Mouse (Mus musculus): ENCODE data around the gene Pcca. TPM values are rescaled to one million over a fixed set of nuclear protein-coding genes. Genes with fewer than 3 reads are reported as not detected.
A peak's percentile ranks its signal among the peaks of the same experiment; 100 is the strongest.

Pcca gene
- total RNA-seq, 1 experiment from 2014 or later, result 37.0 TPM

GRCm38 (mm10) chr14:122883410-122883806, 349.3 kb downstream of the Pcca start:
- no peak for ATAC-seq (replicated peaks in 1 of 2; ENCODE audit: insufficient read depth in 1 of 2, low FRiP score in 2 of 2, low TSS enrichment in 1 of 2, low read depth in 1 of 2, poor library complexity in 2 of 2, severe bottlenecking in 2 of 2)

- no peak for ATAC-seq (replicated peaks in 1 of 2; ENCODE audit: insufficient read depth in 1 of 2, low FRiP score in 2 of 2, low TSS enrichment in 1 of 2, low read depth in 1 of 2, poor library complexity in 2 of 2, severe bottlenecking in 2 of 2)
These were observed 349.9 kb downstream of the Pcca start for GRCm38 (mm10) chr14:122883821-122884584.

GRCm38 (mm10) chr14:122885893-122886292, 351.8 kb downstream of the Pcca start:
- ATAC-seq (replicated peaks in 1 of 2; ENCODE audit: insufficient read depth in 1 of 2, low FRiP score in 2 of 2, low TSS enrichment in 1 of 2, low read depth in 1 of 2, poor library complexity in 2 of 2, severe bottlenecking in 2 of 2), result no peak

GRCm38 (mm10) chr14:122887278-122887677, 353.2 kb downstream of the Pcca start:
- ATAC-seq (replicated peaks in 1 of 2; ENCODE audit: insufficient read depth in 1 of 2, low FRiP score in 2 of 2, low TSS enrichment in 1 of 2, low read depth in 1 of 2, poor library complexity in 2 of 2, severe bottlenecking in 2 of 2), result no peak

- ATAC-seq (replicated peaks in 1 of 2; ENCODE audit: insufficient read depth in 1 of 2, low FRiP score in 2 of 2, low TSS enrichment in 1 of 2, low read depth in 1 of 2, poor library complexity in 2 of 2, severe bottlenecking in 2 of 2), result no peak
These were observed 353.8 kb downstream of the Pcca start for GRCm38 (mm10) chr14:122887702-122888479.

- ATAC-seq (replicated peaks in 1 of 2; ENCODE audit: insufficient read depth in 1 of 2, low FRiP score in 2 of 2, low TSS enrichment in 1 of 2, low read depth in 1 of 2, poor library complexity in 2 of 2, severe bottlenecking in 2 of 2), result no peak
These were observed 354.4 kb downstream of the Pcca start for GRCm38 (mm10) chr14:122888480-122888872.

- ATAC-seq (replicated peaks in 1 of 2; ENCODE audit: insufficient read depth in 1 of 2, low FRiP score in 2 of 2, low TSS enrichment in 1 of 2, low read depth in 1 of 2, poor library complexity in 2 of 2, severe bottlenecking in 2 of 2), result no peak
These were observed 357.4 kb downstream of the Pcca start for GRCm38 (mm10) chr14:122891470-122891968.

- ATAC-seq (replicated peaks in 1 of 2; ENCODE audit: insufficient read depth in 1 of 2, low FRiP score in 2 of 2, low TSS enrichment in 1 of 2, low read depth in 1 of 2, poor library complexity in 2 of 2, severe bottlenecking in 2 of 2), result no peak
These were observed 362.0 kb downstream of the Pcca start for GRCm38 (mm10) chr14:122896106-122896505.

- ATAC-seq (replicated peaks in 1 of 2; ENCODE audit: insufficient read depth in 1 of 2, low FRiP score in 2 of 2, low TSS enrichment in 1 of 2, low read depth in 1 of 2, poor library complexity in 2 of 2, severe bottlenecking in 2 of 2), result no peak
These were observed 364.4 kb downstream of the Pcca start for GRCm38 (mm10) chr14:122898550-122898949.

GRCm38 (mm10) chr14:122900679-122901078, 366.6 kb downstream of the Pcca start:
- ATAC-seq (replicated peaks in 1 of 2; ENCODE audit: insufficient read depth in 1 of 2, low FRiP score in 2 of 2, low TSS enrichment in 1 of 2, low read depth in 1 of 2, poor library complexity in 2 of 2, severe bottlenecking in 2 of 2), result no peak

GRCm38 (mm10) chr14:122901177-122901576, 367.1 kb downstream of the Pcca start:
- ATAC-seq (replicated peaks in 1 of 2; ENCODE audit: insufficient read depth in 1 of 2, low FRiP score in 2 of 2, low TSS enrichment in 1 of 2, low read depth in 1 of 2, poor library complexity in 2 of 2, severe bottlenecking in 2 of 2), result no peak

- ATAC-seq (replicated peaks in 1 of 2; ENCODE audit: insufficient read depth in 1 of 2, low FRiP score in 2 of 2, low TSS enrichment in 1 of 2, low read depth in 1 of 2, poor library complexity in 2 of 2, severe bottlenecking in 2 of 2), result no peak
These were observed 367.6 kb downstream of the Pcca start for GRCm38 (mm10) chr14:122901715-122902114.

GRCm38 (mm10) chr14:122902136-122902535, 368.0 kb downstream of the Pcca start:
- peak; percentile 52 to 73; a peak in 3 of 4 replicates for ATAC-seq (replicated peaks in 1 of 2; ENCODE audit: insufficient read depth in 1 of 2, low FRiP score in 2 of 2, low TSS enrichment in 1 of 2, low read depth in 1 of 2, poor library complexity in 2 of 2, severe bottlenecking in 2 of 2)

GRCm38 (mm10) chr14:122902884-122903283, 368.8 kb downstream of the Pcca start:
- ATAC-seq (replicated peaks in 1 of 2; ENCODE audit: insufficient read depth in 1 of 2, low FRiP score in 2 of 2, low TSS enrichment in 1 of 2, low read depth in 1 of 2, poor library complexity in 2 of 2, severe bottlenecking in 2 of 2), result peak; percentile 59 to 75; a peak in 3 of 4 replicates

- no peak for ATAC-seq (replicated peaks in 1 of 2; ENCODE audit: insufficient read depth in 1 of 2, low FRiP score in 2 of 2, low TSS enrichment in 1 of 2, low read depth in 1 of 2, poor library complexity in 2 of 2, severe bottlenecking in 2 of 2)
These were observed 369.8 kb downstream of the Pcca start for GRCm38 (mm10) chr14:122903923-122904351.

GRCm38 (mm10) chr14:122905007-122905406, 370.9 kb downstream of the Pcca start:
- ATAC-seq (replicated peaks in 1 of 2; ENCODE audit: insufficient read depth in 1 of 2, low FRiP score in 2 of 2, low TSS enrichment in 1 of 2, low read depth in 1 of 2, poor library complexity in 2 of 2, severe bottlenecking in 2 of 2), result no peak

GRCm38 (mm10) chr14:122908075-122908474, 374.0 kb downstream of the Pcca start:
- no peak for ATAC-seq (replicated peaks in 1 of 2; ENCODE audit: insufficient read depth in 1 of 2, low FRiP score in 2 of 2, low TSS enrichment in 1 of 2, low read depth in 1 of 2, poor library complexity in 2 of 2, severe bottlenecking in 2 of 2)

- ATAC-seq (replicated peaks in 1 of 2; ENCODE audit: insufficient read depth in 1 of 2, low FRiP score in 2 of 2, low TSS enrichment in 1 of 2, low read depth in 1 of 2, poor library complexity in 2 of 2, severe bottlenecking in 2 of 2), result no peak
These were observed 375.4 kb downstream of the Pcca start for GRCm38 (mm10) chr14:122909368-122910091.
